Mouse (Mus musculus): ENCODE measurements at regions not wholly inside any gene's neighbourhood (a gene's known extent, or its start where the extent isn't known, plus 50 kb on each side); places are given as distances from the start of the nearest gene placed in this dataset.

- Histone ChIP-seq H3K9ac (ENCODE audit: control insufficient read depth, low read depth, low read length, poor library complexity, severe bottlenecking) (no peak overlapping the region), H3K4me1 (ENCODE audit: control insufficient read depth in 1 of 2, insufficient read depth in 2 of 2, low read length in 2 of 2) (no peaks in the 10 kb centered on the region), H3K79me2 (ENCODE audit: control insufficient read depth, insufficient read depth, low read length, poor library complexity) (no peaks in the 10 kb centered on the region), H3K27ac (ENCODE audit: control insufficient read depth, low read depth, low read length) (no peak overlapping the region), H3K4me3 (ENCODE audit: control insufficient read depth in 1 of 2, insufficient read depth in 1 of 2, low read depth in 2 of 2, low read length in 2 of 2) (no peak overlapping the region), H3K36me3 (ENCODE audit: control insufficient read depth in 1 of 2, insufficient read depth in 2 of 2, low read length in 2 of 2) (no peaks in the 10 kb centered on the region), H3K27me3 (ENCODE audit: control insufficient read depth in 1 of 2, insufficient read depth in 2 of 2, low read length in 2 of 2) (no peaks in the 10 kb centered on the region), H3K9me3 (replicated peaks; ENCODE audit: insufficient read depth, low read length) (no peaks in the 10 kb centered on the region)
- TF ChIP-seq MAZ (IDR thresholded peaks at IDR 0.05; ENCODE audit: low read depth, low read length) (no peak), RAD21 (IDR thresholded peaks at IDR 0.05; ENCODE audit: low read depth, low read length) (no peak), EP300 (IDR thresholded peaks at IDR 0.05; ENCODE audit: low read depth in 1 of 2, low read length in 2 of 2) (no peak), E2F4 (IDR thresholded peaks at IDR 0.05; ENCODE audit: borderline replicate concordance, low read depth, low read length) (no peak), SIN3A (IDR thresholded peaks at IDR 0.05; ENCODE audit: low read length) (no peak), POLR2AphosphoS2 (IDR thresholded peaks at IDR 0.05; ENCODE audit: low read length) (no peak)
- no peak for DNase-seq (ENCODE audit: low read depth, low spot score)
Observed at GRCm38 (mm10) chr7:145050729-145051128, 111.0 kb upstream of the Ccnd1 start.

GRCm38 (mm10) chr7:145048481-145048877, 108.8 kb upstream of the Ccnd1 start:
- H3K36me3 ChIP-seq (ENCODE audit: control insufficient read depth in 1 of 2, insufficient read depth in 2 of 2, low read length in 2 of 2) = no peaks in the 10 kb centered on the region
- H3K9ac ChIP-seq (ENCODE audit: control insufficient read depth, low read depth, low read length, poor library complexity, severe bottlenecking) = no peak overlapping the region
- no peaks in the 10 kb centered on the region for H3K4me1 ChIP-seq (ENCODE audit: control insufficient read depth in 1 of 2, insufficient read depth in 2 of 2, low read length in 2 of 2)
- no peaks in the 10 kb centered on the region for H3K9me3 ChIP-seq (replicated peaks; ENCODE audit: insufficient read depth, low read length)
- TF ChIP-seq POLR2A (IDR thresholded peaks at IDR 0.05; ENCODE audit: control insufficient read depth in 1 of 2, insufficient read depth in 1 of 2, low read depth in 1 of 2, low read length in 2 of 2, poor library complexity in 1 of 2) (no peak), HCFC1 (IDR thresholded peaks at IDR 0.05; ENCODE audit: low read depth, low read length) (no peak), ZKSCAN1 (IDR thresholded peaks at IDR 0.05; ENCODE audit: low read depth, low read length) (no peak), MYC (IDR thresholded peaks at IDR 0.05; ENCODE audit: low read depth, low read length) (no peak), CTCF (IDR thresholded peaks at IDR 0.05 in 2 of 3, conservative IDR thresholded peaks at IDR 0.05 in 1 of 3; ENCODE audit: control insufficient read depth in 1 of 3, insufficient read depth in 1 of 3, low read depth in 2 of 3, low read length in 3 of 3, poor library complexity in 1 of 3, severe bottlenecking in 1 of 3) (no peak), POLR2AphosphoS5 (IDR thresholded peaks at IDR 0.05; ENCODE audit: borderline replicate concordance, low read depth, low read length) (no peak), RAD21 (IDR thresholded peaks at IDR 0.05; ENCODE audit: low read depth, low read length) (no peak), KAT2A (conservative IDR thresholded peaks at IDR 0.05; ENCODE audit: low read depth, low read length) (no peak), ELF1 (IDR thresholded peaks at IDR 0.05; ENCODE audit: low read depth, low read length) (no peak), CHD2 (IDR thresholded peaks at IDR 0.05; ENCODE audit: low read length) (no peak), NELFE (IDR thresholded peaks at IDR 0.05; ENCODE audit: low read depth, low read length) (no peak), TCF12 (IDR thresholded peaks at IDR 0.05; ENCODE audit: low read depth, low read length) (no peak), MXI1 (IDR thresholded peaks at IDR 0.05; ENCODE audit: low read depth, low read length) (no peak)
- DNase-seq (ENCODE audit: low read depth, low spot score) = no peak
- H3K27ac ChIP-seq (ENCODE audit: control insufficient read depth, low read depth, low read length) = no peak overlapping the region
- no peak overlapping the region for H3K4me3 ChIP-seq (ENCODE audit: control insufficient read depth in 1 of 2, insufficient read depth in 1 of 2, low read depth in 2 of 2, low read length in 2 of 2)
- H3K79me2 ChIP-seq (ENCODE audit: control insufficient read depth, insufficient read depth, low read length, poor library complexity) = no peaks in the 10 kb centered on the region
- no peaks in the 10 kb centered on the region for H3K27me3 ChIP-seq (ENCODE audit: control insufficient read depth in 1 of 2, insufficient read depth in 2 of 2, low read length in 2 of 2)
